Mouse (Mus musculus) urinary bladder, postnatal 14 days (tissue): ENCODE measurements around the gene Art5.
"Not testable (repeated sequence)": the region's sequence is repeated elsewhere in the genome, so short reads cannot be mapped to it uniquely, and the experiment has no call there.

ENCODE experiments used
- DNase-seq: peaks from one replicate; pipeline ENCODE4 v3.0.0; 2021; ENCODE audit warnings: low spot score

Art5 gene

GRCm38 (mm10) chr7:102081784-102082183, 27.5 kb downstream of the Art5 start:
- DNase-seq: no peak

- no peak for DNase-seq
These were observed 29.0 kb downstream of the Art5 start for GRCm38 (mm10) chr7:102080311-102080710.

- peak; percentile 41 for DNase-seq
These were observed 30.8 kb downstream of the Art5 start for GRCm38 (mm10) chr7:102078517-102078916.

- no peak for DNase-seq
These were observed 32.5 kb downstream of the Art5 start for GRCm38 (mm10) chr7:102076714-102077296.

GRCm38 (mm10) chr7:102066363-102066762, 42.9 kb downstream of the Art5 start:
- no peak for DNase-seq

- peak; percentile 93 for DNase-seq
These were observed 44.0 kb downstream of the Art5 start, which contains the start of the genes Rnf121, Xndc1 and Xntrpc for GRCm38 (mm10) chr7:102065046-102065891. Gene Rnf121 (minus strand): TSS chr7:102065469. Gene Xndc1 (plus strand): TSS chr7:102065511. Gene Xntrpc (plus strand): TSS chr7:102065713.

GRCm38 (mm10) chr7:102064655-102065045, 44.6 kb downstream of the Art5 start:
- no peak for DNase-seq

- DNase-seq: no peak
These were observed 45.4 kb downstream of the Art5 start for GRCm38 (mm10) chr7:102063891-102064290.

GRCm38 (mm10) chr7:102062203-102062602, 47.1 kb downstream of the Art5 start:
- DNase-seq: no peak

GRCm38 (mm10) chr7:102061353-102061752, 47.9 kb downstream of the Art5 start:
- DNase-seq: no peak

- DNase-seq: not testable (repeated sequence)
These were observed 60.8 kb downstream of the Art5 start for GRCm38 (mm10) chr7:102048524-102048923.
